Mouse (Mus musculus) spleen, postnatal 0 days (tissue): ENCODE data around the gene Zfp82. TPM values are rescaled to one million over a fixed set of nuclear protein-coding genes. Genes with fewer than 3 reads are reported as not detected.

ENCODE experiments used
- polyA plus RNA-seq: library from polyadenylated mRNA; unstranded; fragments of >200 nt; fragmentation: Nextera tagmentation; extraction: Ambion mirVana; gene quantifications from 2 replicates; pipeline ENCODE4 v1.2.1, GENCODE M21; 2015

Gene Zfp82
- polyA plus RNA-seq: 1.5 and 2.6 TPM in 2 replicates

GRCm38 (mm10) chr7:30072146-30073028, at the start of gene Zfp82:
Gene Zfp82 (minus strand): TSS chr7:30072900.

GRCm38 (mm10) chr7:30121308-30122187, 48.8 kb upstream of the Zfp82 start, which contains the start of gene Zfp382:
Gene Zfp382 (plus strand): TSS chr7:30121942.

GRCm38 (mm10) chr7:30094646-30095429, 22.1 kb upstream of the Zfp82 start, which contains the start of gene Zfp260:
Gene Zfp260 (plus strand): TSS chr7:30094777.

DNA sequence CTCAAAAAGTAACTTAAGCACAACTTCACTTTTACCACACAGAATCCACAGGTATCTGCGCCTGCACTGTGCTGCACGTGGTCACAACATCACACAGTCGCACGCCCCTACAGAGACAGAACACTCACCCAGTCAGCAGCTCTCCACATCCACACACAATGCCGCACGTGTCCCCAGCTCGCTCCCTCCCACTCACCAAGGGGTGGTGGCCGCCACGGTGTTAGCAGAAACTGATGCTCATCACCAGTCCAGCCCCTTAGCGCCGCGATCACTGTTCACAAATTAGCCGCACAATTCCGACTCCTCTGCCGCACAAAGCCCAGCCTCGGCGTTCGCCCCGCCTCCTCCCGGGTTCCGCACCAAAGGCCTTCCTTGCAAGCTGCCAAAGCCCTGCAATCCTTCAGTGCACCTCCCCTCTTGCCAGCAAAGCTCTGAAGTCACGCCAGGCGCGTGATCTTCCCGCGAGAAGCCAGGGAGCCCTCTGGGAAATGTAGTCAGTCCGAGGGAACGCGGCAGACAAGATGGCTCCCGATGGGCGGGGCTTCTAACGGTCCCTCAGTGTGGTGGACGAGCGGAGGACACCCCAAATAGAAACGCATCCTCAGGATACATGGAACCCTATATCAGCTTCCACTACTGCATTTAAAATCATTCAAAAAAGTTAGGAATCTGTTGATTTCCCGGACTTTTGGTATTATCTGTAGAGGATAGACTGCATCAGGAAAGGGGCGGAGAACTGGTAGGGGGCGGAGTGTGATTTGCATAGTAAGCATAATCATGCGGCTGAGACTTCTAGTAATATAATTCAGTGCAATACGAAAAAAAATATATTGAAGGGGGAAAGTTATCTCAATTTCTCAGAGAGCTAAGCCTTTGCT, 17.6 kb upstream of the Zfp82 start, which contains the start of the genes Gm26920 and Zfp566:
Gm26920 (minus strand) TSS at position 319 of the 878 bp plus-strand sequence.
Zfp566 (minus strand) TSS at position 436 of the 878 bp plus-strand sequence.

GRCm38 (mm10) chr7:30050882-30051548, 21.7 kb downstream of the Zfp82 start, which contains the start of gene Zfp14:
Gene Zfp14 (minus strand): TSS chr7:30051380.

Other genes starting within 250 kb of the Zfp82 start
- 1.3 and 1.4 TPM in 2 replicates for gene Zfp940, start 219.2 kb downstream of the Zfp82 start, polyA plus RNA-seq
- 1.7 and 1.9 TPM in 2 replicates for gene Zfp420, start 212.9 kb downstream of the Zfp82 start, polyA plus RNA-seq
- gene Zfp27, start 166.3 kb downstream of the Zfp82 start, polyA plus RNA-seq: 2.2 and 2.4 TPM in 2 replicates
- 1.2 TPM in 2 replicates for gene Zfp383, start 164.7 kb downstream of the Zfp82 start, polyA plus RNA-seq
- gene Zfp74, start 118.8 kb downstream of the Zfp82 start, polyA plus RNA-seq: 2.9 and 3.1 TPM in 2 replicates
- gene Zfp568, start 88.9 kb downstream of the Zfp82 start, polyA plus RNA-seq: 3.4 and 3.5 TPM in 2 replicates
- 0.64 and 0.75 TPM in 2 replicates for gene Zfp14, start 21.5 kb downstream of the Zfp82 start, polyA plus RNA-seq
- gene Gm26920, start 17.5 kb upstream of the Zfp82 start, polyA plus RNA-seq: 0.84 TPM in 1 of 2 replicates, not detected in the other
- gene Zfp566, start 17.6 kb upstream of the Zfp82 start, polyA plus RNA-seq: 2.7 and 5.3 TPM in 2 replicates
- gene Zfp260, start 21.9 kb upstream of the Zfp82 start, polyA plus RNA-seq: 19.7 and 22.8 TPM in 2 replicates
- 1.9 and 2.0 TPM in 2 replicates for gene Zfp382, start 49.0 kb upstream of the Zfp82 start, polyA plus RNA-seq
- 6.0 and 7.1 TPM in 2 replicates for gene Zfp146, start 96.8 kb upstream of the Zfp82 start, polyA plus RNA-seq
- 1.4 and 2.1 TPM in 2 replicates for gene Cox7a1, start 111.2 kb upstream of the Zfp82 start, polyA plus RNA-seq
- 72.4 and 74.1 TPM in 2 replicates for gene Capns1, start 125.9 kb upstream of the Zfp82 start, polyA plus RNA-seq
- 76.3 and 78.3 TPM in 2 replicates for gene Polr2i, start 159.0 kb upstream of the Zfp82 start, polyA plus RNA-seq
- gene Tbcb, start 159.4 kb upstream of the Zfp82 start, polyA plus RNA-seq: 75.0 and 79.1 TPM in 2 replicates
- not detected in 2 replicates for gene Ovol3, start 162.8 kb upstream of the Zfp82 start, polyA plus RNA-seq
- gene Thap8, start 207.2 kb upstream of the Zfp82 start, polyA plus RNA-seq: 0.18 TPM in 2 replicates
- gene Wdr62, start 207.5 kb upstream of the Zfp82 start, polyA plus RNA-seq: 9.3 and 10.4 TPM in 2 replicates
- gene Clip3, start 218.8 kb upstream of the Zfp82 start, polyA plus RNA-seq: 4.1 and 6.3 TPM in 2 replicates
- 22.7 and 26.0 TPM in 2 replicates for gene Alkbh6, start 235.8 kb upstream of the Zfp82 start, polyA plus RNA-seq
- gene Syne4, start 241.9 kb upstream of the Zfp82 start, polyA plus RNA-seq: 2.6 and 3.4 TPM in 2 replicates
- gene E130208F15Rik, start 248.8 kb upstream of the Zfp82 start, polyA plus RNA-seq: not detected in 2 replicates